Mouse (Mus musculus): ENCODE data around the gene Pigt. TPM values are rescaled to one million over a fixed set of nuclear protein-coding genes. Genes with fewer than 3 reads are reported as not detected.

Pigt gene
- total RNA-seq, 2 experiments from 2014 or later, result 92.5 to 94.5 TPM

GRCm38 (mm10) chr2:164549963-164550894, 52.9 kb downstream of the Pigt start:
- peak; percentile 20 to 85 for DNase-seq (ENCODE audit: low spot score in 2 of 2)
- intact Hi-C loops (cut with DNase I), result no loop called here

- no peak for DNase-seq (ENCODE audit: low spot score in 2 of 2)
- intact Hi-C loops (cut with DNase I), result no loop called here
Measured at GRCm38 (mm10) chr2:164550895-164551269, 53.6 kb downstream of the Pigt start.

- no peak for DNase-seq (ENCODE audit: low spot score in 2 of 2)
- intact Hi-C loops (cut with DNase I), result no loop called here
Measured at GRCm38 (mm10) chr2:164551502-164551901, 54.2 kb downstream of the Pigt start.

Other genes starting within 250 kb of the Pigt start
- gene Svs3b, start 240.9 kb upstream of the Pigt start, total RNA-seq (2021), result not detected
- not detected for gene Svs4, start 219.1 kb upstream of the Pigt start, total RNA-seq (2021)
- not detected for gene Svs3a, start 208.3 kb upstream of the Pigt start, total RNA-seq (2021)
- not detected for gene Svs6, start 180.8 kb upstream of the Pigt start, total RNA-seq (2021)
- gene Svs5, start 164.8 kb upstream of the Pigt start, total RNA-seq (2021), result not detected
- gene Slpi, start 108.4 kb upstream of the Pigt start, total RNA-seq (2021), result not detected
- gene Rbpjl, start 94.4 kb upstream of the Pigt start, total RNA-seq (2021), result under 1 TPM; 0.41 to 0.43 TPM
- gene Matn4, start 92.4 kb upstream of the Pigt start, total RNA-seq (2021), result 10 to 100 TPM; 11.5 to 13.8 TPM
- 10 to 100 TPM; 86.7 to 90.7 TPM for gene Sdc4, start 53.6 kb upstream of the Pigt start, total RNA-seq (2021)
- gene Sys1, start 40.6 kb upstream of the Pigt start, total RNA-seq (2021), result 10 to 100 TPM; 38.0 to 39.7 TPM
- 10 to 100 TPM; 11.4 to 13.1 TPM for gene Gm20458, start 36.6 kb upstream of the Pigt start, total RNA-seq (2021)
- gene Trp53tg5, start 23.8 kb upstream of the Pigt start, total RNA-seq (2021), result not detected
- gene Dbndd2, start 11.4 kb upstream of the Pigt start, total RNA-seq (2021), result 100 to 1,000 TPM; 114 to 127 TPM
- gene Wfdc2, start 64.9 kb downstream of the Pigt start, total RNA-seq (2021), result 1 to 10 TPM in 1 of 2 experiments, under 1 TPM in 1; 0.71 to 1.3 TPM
- gene Spint3, start 75.9 kb downstream of the Pigt start, total RNA-seq (2021), result not detected
- gene Wfdc6a, start 87.9 kb downstream of the Pigt start, total RNA-seq (2021), result under 1 TPM in 1 of 2 experiments, not detected in 1; 0.46 TPM
- not detected for gene Eppin, start 96.1 kb downstream of the Pigt start, total RNA-seq (2021)
- not detected for gene Wfdc6b, start 116.0 kb downstream of the Pigt start, total RNA-seq (2021)
- gene Wfdc8, start 116.1 kb downstream of the Pigt start, total RNA-seq (2021), result not detected
- not detected for gene Wfdc16, start 141.3 kb downstream of the Pigt start, total RNA-seq (2021)
- not detected for gene Wfdc10, start 158.5 kb downstream of the Pigt start, total RNA-seq (2021)
- gene Wfdc9, start 159.1 kb downstream of the Pigt start, total RNA-seq (2021), result not detected
- not detected for gene Wfdc11, start 176.6 kb downstream of the Pigt start, total RNA-seq (2021)
- not detected for gene Wfdc13, start 187.6 kb downstream of the Pigt start, total RNA-seq (2021)
- not detected for gene Spint4, start 201.0 kb downstream of the Pigt start, total RNA-seq (2021)
- gene Spint5, start 217.8 kb downstream of the Pigt start, total RNA-seq (2021), result not detected
- 1 to 10 TPM; 1.6 to 1.9 TPM for gene Wfdc3, start 248.4 kb downstream of the Pigt start, total RNA-seq (2021)
- gene Dnttip1, start 248.5 kb downstream of the Pigt start, total RNA-seq (2021), result 10 to 100 TPM; 36.6 to 39.3 TPM

Measured in left cerebral cortex, postnatal 25 days (tissue).